Mouse (Mus musculus): ENCODE results near the gene Cd2bp2. TPM values are rescaled to one million over a fixed set of nuclear protein-coding genes. Genes with fewer than 3 reads are reported as not detected.

Gene Cd2bp2
- total and polyA plus RNA-seq, 2 experiments from 2014 or later, result 57.0 to 75.0 TPM

DNA sequence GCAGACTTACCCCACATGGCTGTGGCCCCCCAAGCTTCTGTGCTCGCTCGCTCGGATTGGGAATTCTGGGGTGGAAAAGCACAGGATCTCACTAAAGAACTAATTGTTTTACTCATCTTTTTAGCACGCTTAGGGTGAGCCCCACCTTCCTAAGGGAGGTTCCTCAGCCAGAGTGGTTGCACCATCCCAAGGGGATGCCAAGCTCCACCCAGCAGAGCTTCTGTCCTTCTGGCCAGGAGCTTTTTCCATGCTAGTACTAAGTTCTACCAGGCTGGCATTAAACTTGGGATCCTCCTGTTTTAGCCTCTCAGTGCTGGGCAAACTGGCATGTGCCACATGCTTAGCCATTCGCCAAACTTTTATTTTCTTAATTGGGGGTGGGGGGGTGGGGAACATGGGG is 33.3 kb downstream of the Cd2bp2 start:
- DNase-seq (ENCODE audit: low spot score) (no peak), ATAC-seq (no peak)
- no peak for TF ChIP-seq CTCF (IDR thresholded peaks at IDR 0.05; ENCODE audit: low read depth)
- H3K4me3 ChIP-seq (ENCODE audit: low read length), result no peak overlapping the region
- H3K27me3 ChIP-seq (ENCODE audit: insufficient read depth, low read length), result no peaks in the 10 kb centered on the region
- H3K9me3 ChIP-seq (ENCODE audit: low read length), result no peaks in the 10 kb centered on the region
- H3K36me3 ChIP-seq (ENCODE audit: insufficient read depth, low read length), result no peaks in the 10 kb centered on the region
- H3K4me2 ChIP-seq (ENCODE audit: low read depth, low read length), result no peak overlapping the region
- WGBS, result 95% methylated on average over 5 of the region's 5 CpGs
- no peaks in the 10 kb centered on the region for H3K4me1 ChIP-seq (ENCODE audit: insufficient read depth, low read length)
- H3K9ac ChIP-seq (replicated peaks; ENCODE audit: low read length), result no peak overlapping the region
- no peak overlapping the region for H3K27ac ChIP-seq

DNA sequence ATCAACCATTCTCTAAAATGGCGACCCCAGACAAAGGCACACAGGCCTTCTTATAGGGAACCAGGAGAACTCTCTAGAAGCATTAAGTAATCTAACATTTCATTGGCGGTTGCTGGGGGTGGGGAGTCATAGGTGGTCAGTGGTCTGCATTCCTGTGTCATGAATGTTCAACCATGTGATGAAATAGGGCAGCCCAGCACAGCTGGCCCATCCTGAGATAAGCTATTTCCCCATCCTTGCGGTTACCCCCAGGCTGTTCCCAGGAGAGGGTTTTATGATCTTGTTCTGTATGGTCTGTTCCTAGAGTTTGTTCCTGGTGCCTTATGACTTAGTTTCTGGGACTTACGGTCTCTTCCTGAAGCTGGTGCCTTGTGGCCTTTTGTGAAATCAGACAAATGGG is 38.3 kb downstream of the Cd2bp2 start:
- H3K4me2 ChIP-seq (ENCODE audit: low read depth, low read length), result no peak overlapping the region
- no peaks in the 10 kb centered on the region for H3K4me1 ChIP-seq (ENCODE audit: insufficient read depth, low read length)
- ATAC-seq (no peak), DNase-seq (ENCODE audit: low spot score) (no peak)
- no peaks in the 10 kb centered on the region for H3K36me3 ChIP-seq (ENCODE audit: insufficient read depth, low read length)
- H3K27ac ChIP-seq, result no peak overlapping the region
- no peaks in the 10 kb centered on the region for H3K27me3 ChIP-seq (ENCODE audit: insufficient read depth, low read length)
- no peak overlapping the region for H3K4me3 ChIP-seq (ENCODE audit: low read length)
- TF ChIP-seq CTCF (IDR thresholded peaks at IDR 0.05; ENCODE audit: low read depth), result no peak
- 90% methylated on average over 4 of the region's 4 CpGs for WGBS
- no peak overlapping the region for H3K9ac ChIP-seq (replicated peaks; ENCODE audit: low read length)
- no peaks in the 10 kb centered on the region for H3K9me3 ChIP-seq (ENCODE audit: low read length)

DNA sequence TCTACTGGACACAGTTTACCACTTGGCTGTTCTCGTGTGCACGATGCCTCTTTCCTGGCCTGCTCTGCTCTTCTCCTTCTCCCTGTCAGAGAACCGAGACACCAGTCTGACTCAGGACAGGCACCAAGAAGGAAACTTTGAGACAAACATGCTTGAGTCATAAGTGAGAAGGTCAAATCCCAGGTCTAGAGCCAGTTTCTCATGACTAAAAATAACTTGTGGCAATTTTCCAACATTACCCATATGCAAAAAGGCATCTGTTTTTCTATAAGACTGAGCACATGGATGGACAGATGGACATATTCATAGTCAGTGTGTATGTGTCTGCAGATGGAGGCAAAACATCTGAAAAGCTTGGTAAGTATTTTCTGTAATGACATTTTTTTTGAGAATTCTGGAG is 42.4 kb downstream of the Cd2bp2 start:
- Histone ChIP-seq H3K36me3 (ENCODE audit: insufficient read depth, low read length) (no peaks in the 10 kb centered on the region), H3K9me3 (ENCODE audit: low read length) (no peaks in the 10 kb centered on the region), H3K4me2 (ENCODE audit: low read depth, low read length) (no peak overlapping the region), H3K4me1 (ENCODE audit: insufficient read depth, low read length) (no peaks in the 10 kb centered on the region), H3K27me3 (ENCODE audit: insufficient read depth, low read length) (no peaks in the 10 kb centered on the region), H3K27ac (no peak overlapping the region), H3K9ac (replicated peaks; ENCODE audit: low read length) (no peak overlapping the region), H3K4me3 (ENCODE audit: low read length) (no peak overlapping the region)
- ATAC-seq (no peak), DNase-seq (ENCODE audit: low spot score) (no peak)
- no peak for TF ChIP-seq CTCF (IDR thresholded peaks at IDR 0.05; ENCODE audit: low read depth)
- WGBS, result 87% methylated on average over 3 of the region's 3 CpGs

DNA sequence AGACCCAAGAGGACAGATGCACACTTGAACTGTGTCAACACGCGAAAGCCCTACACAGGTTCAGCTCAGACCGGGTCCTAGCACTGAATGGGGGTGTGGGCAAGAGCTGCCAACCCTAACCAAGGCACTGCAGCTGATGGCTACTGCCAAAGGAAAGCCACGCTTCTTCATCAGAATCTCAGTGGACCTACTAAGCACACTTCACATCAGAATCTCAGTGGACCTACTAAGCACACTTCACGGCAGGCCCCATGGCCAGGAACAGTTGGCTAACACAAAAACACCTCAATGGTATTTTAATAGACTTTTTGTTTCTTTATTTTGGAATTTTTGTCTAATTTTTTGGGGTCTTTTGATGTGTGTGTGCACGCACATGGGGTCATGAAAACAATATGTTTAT is 43.4 kb downstream of the Cd2bp2 start:
- no peak for TF ChIP-seq CTCF (IDR thresholded peaks at IDR 0.05; ENCODE audit: low read depth)
- H3K27me3 ChIP-seq (ENCODE audit: insufficient read depth, low read length), result no peaks in the 10 kb centered on the region
- WGBS, result 91% methylated on average over 6 of the region's 6 CpGs
- no peak for DNase-seq (ENCODE audit: low spot score)
- no peaks in the 10 kb centered on the region for H3K9me3 ChIP-seq (ENCODE audit: low read length)
- no peak overlapping the region for H3K4me3 ChIP-seq (ENCODE audit: low read length)
- ATAC-seq, result no peak
- no peaks in the 10 kb centered on the region for H3K4me1 ChIP-seq (ENCODE audit: insufficient read depth, low read length)
- H3K27ac ChIP-seq, result no peak overlapping the region
- H3K36me3 ChIP-seq (ENCODE audit: insufficient read depth, low read length), result no peaks in the 10 kb centered on the region
- no peak overlapping the region for H3K9ac ChIP-seq (replicated peaks; ENCODE audit: low read length)
- no peak overlapping the region for H3K4me2 ChIP-seq (ENCODE audit: low read depth, low read length)

DNA sequence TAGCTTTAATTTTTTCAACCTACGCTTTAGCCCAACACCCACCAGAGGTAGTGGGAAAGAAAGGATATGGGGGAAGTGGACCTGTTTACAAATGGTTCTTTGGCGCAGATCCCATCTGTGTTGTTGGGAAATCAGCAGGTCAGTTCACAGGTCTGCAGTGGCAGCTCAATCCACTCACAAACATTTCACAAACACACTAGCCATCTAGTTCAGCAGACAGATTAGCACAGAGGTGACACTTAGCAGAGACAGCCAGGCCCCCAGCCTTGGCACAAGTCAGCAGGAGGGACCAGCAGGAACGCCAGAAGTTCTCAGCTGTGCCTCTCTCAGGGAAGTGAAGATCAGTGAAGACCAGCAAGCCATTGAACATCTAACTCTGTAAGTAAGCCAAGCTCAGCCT is 47.9 kb downstream of the Cd2bp2 start:
- no peaks in the 10 kb centered on the region for H3K9me3 ChIP-seq (ENCODE audit: low read length)
- no peak overlapping the region for H3K27ac ChIP-seq
- no peaks in the 10 kb centered on the region for H3K4me1 ChIP-seq (ENCODE audit: insufficient read depth, low read length)
- DNase-seq (ENCODE audit: low spot score) (no peak), ATAC-seq (no peak)
- H3K27me3 ChIP-seq (ENCODE audit: insufficient read depth, low read length), result no peaks in the 10 kb centered on the region
- no peak overlapping the region for H3K4me3 ChIP-seq (ENCODE audit: low read length)
- no peaks in the 10 kb centered on the region for H3K36me3 ChIP-seq (ENCODE audit: insufficient read depth, low read length)
- no peak overlapping the region for H3K4me2 ChIP-seq (ENCODE audit: low read depth, low read length)
- H3K9ac ChIP-seq (replicated peaks; ENCODE audit: low read length), result no peak overlapping the region
- WGBS, result 69% methylated on average over 3 of the region's 3 CpGs
- TF ChIP-seq CTCF (IDR thresholded peaks at IDR 0.05; ENCODE audit: low read depth), result no peak

DNA sequence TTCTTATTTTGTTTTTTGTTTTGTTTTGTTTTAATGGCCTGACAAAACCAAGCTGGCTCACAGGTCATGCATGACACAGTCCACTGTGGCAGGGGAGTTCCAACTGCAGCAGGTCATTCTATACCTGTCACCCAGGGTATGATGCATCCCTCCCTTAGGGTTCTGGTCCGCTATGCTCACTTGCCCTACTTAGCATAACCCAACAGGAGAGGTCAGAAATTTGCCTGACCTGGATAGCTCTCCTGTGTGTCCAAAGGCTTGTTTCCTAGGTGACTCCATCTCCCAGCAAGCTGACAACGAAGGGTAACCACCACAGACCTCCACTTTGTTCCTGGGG is 49.6 kb downstream of the Cd2bp2 start:
- 51% methylated on average over 2 of the region's 2 CpGs for WGBS
- Histone ChIP-seq H3K4me2 (ENCODE audit: low read depth, low read length) (no peak overlapping the region), H3K27ac (no peak overlapping the region), H3K4me3 (ENCODE audit: low read length) (no peak overlapping the region), H3K4me1 (ENCODE audit: insufficient read depth, low read length) (no peaks in the 10 kb centered on the region), H3K9ac (replicated peaks; ENCODE audit: low read length) (no peak overlapping the region), H3K9me3 (ENCODE audit: low read length) (no peaks in the 10 kb centered on the region), H3K27me3 (ENCODE audit: insufficient read depth, low read length) (no peaks in the 10 kb centered on the region), H3K36me3 (ENCODE audit: insufficient read depth, low read length) (no peaks in the 10 kb centered on the region)
- ATAC-seq (no peak), DNase-seq (ENCODE audit: low spot score) (no peak)
- no peak for TF ChIP-seq CTCF (IDR thresholded peaks at IDR 0.05; ENCODE audit: low read depth)

DNA sequence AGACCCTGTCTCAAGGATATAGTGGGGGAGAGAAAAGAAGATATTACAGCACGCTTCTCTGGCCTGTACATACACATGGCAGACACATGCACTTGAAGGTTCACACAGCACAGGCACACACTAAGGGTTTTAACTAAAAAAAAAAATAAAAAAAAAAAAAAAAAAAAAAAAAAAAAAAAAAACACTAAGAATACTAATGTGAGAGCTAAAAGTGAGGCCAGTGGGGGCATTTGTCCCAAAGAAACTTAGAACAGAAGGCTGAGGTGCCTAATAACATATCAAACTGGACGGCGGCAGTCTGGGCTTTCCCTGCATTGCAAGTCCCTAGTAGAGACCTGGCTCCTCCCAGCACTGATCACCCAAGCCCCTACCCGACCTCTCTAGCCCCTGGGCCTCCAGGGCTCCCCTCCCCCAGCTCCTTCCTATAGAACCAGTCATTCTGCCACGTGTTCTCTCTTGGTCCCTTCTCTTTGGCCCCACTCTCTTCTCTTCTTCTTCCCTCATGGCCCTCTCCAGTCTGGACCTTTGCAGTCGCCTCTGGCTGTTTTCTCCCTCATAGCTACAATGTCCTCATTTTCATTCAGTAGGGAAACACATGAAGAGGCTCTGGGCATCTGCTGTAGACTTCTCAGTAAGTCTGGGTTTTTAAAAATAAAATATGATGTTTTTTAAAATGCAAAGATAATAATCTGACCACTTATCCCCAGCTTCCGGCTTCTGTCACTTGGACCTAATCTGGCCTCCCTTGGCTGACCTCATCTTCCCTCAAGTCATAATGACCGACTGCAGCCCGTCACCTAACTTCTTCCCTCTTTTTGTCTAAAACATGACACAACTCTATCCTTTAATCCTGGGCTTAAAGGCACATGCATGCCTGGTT is 50.2 kb downstream of the Cd2bp2 start:
- no peak for TF ChIP-seq CTCF (IDR thresholded peaks at IDR 0.05; ENCODE audit: low read depth)
- H3K9me3 ChIP-seq (ENCODE audit: low read length), result no peaks in the 10 kb centered on the region

More for the DNA sequence above, 50.2 kb downstream of the Cd2bp2 start:
- H3K4me2 ChIP-seq (ENCODE audit: low read depth, low read length), result no peak overlapping the region
- DNase-seq (ENCODE audit: low spot score) (no peak), ATAC-seq (no peak)
- no peaks in the 10 kb centered on the region for H3K36me3 ChIP-seq (ENCODE audit: insufficient read depth, low read length)
- H3K27ac ChIP-seq, result no peak overlapping the region
- no peaks in the 10 kb centered on the region for H3K27me3 ChIP-seq (ENCODE audit: insufficient read depth, low read length)
- 53% methylated on average over 9 of the region's 9 CpGs for WGBS
- H3K4me3 ChIP-seq (ENCODE audit: low read length), result no peak overlapping the region
- H3K4me1 ChIP-seq (ENCODE audit: insufficient read depth, low read length), result no peaks in the 10 kb centered on the region
- H3K9ac ChIP-seq (replicated peaks; ENCODE audit: low read length), result no peak overlapping the region

Data from hindbrain, postnatal 0 days (tissue).